Mouse (Mus musculus): ENCODE measurements around the gene Tmem232.

- TF ChIP-seq POLR2A (IDR thresholded peaks at IDR 0.05; ENCODE audit: low read depth, low read length) (no peak), CTCF (IDR thresholded peaks at IDR 0.05; ENCODE audit: borderline replicate concordance, insufficient read depth, low read length) (no peak)
These were observed 17.6 kb upstream of the Tmem232 start for GRCm38 (mm10) chr17:65558217-65558616.
